Mouse (Mus musculus) kidney, adult 9 months (tissue): ENCODE data around the gene Zfp597.

Source experiments
- DNase-seq: peaks from one replicate; pipeline ENCODE4 v3.0.0; 2022

The Zfp597 gene

GRCm38 (mm10) chr16:3884201-3885064 is at the start of gene Zfp597, which contains the start of gene Gm20695:
Zfp597 (minus strand) TSS chr16:3884561.
Gm20695 (plus strand) TSS chr16:3884648.
- DNase-seq, result peak; percentile 95

- DNase-seq, result peak; percentile 86
These were observed 49.7 kb upstream of the Zfp597 start for GRCm38 (mm10) chr16:3934091-3934490.

- no peak for DNase-seq
These were observed 49.2 kb upstream of the Zfp597 start for GRCm38 (mm10) chr16:3933536-3933935.

- DNase-seq, result no peak
These were observed 44.8 kb upstream of the Zfp597 start for GRCm38 (mm10) chr16:3929151-3929550.

DNA sequence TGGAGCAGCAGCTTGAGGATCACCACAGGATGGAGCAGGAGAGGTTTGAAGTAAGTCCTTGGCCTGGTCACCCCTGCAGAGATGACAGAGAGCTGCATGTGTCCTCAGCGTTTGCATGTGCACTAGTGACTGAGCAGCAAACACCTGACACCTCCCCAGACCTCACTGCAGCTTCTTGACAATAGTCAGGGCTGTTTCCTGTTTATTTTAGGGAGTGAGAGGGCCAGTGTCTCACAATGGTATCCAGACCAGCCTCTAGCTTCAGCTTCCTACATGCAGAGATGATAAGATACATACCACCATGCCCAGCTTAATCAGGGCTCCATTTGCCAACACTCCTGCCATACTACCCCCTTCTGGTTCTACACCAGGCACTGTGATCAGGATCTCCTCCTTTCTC is 44.2 kb upstream of the Zfp597 start:
- DNase-seq, result no peak

DNA sequence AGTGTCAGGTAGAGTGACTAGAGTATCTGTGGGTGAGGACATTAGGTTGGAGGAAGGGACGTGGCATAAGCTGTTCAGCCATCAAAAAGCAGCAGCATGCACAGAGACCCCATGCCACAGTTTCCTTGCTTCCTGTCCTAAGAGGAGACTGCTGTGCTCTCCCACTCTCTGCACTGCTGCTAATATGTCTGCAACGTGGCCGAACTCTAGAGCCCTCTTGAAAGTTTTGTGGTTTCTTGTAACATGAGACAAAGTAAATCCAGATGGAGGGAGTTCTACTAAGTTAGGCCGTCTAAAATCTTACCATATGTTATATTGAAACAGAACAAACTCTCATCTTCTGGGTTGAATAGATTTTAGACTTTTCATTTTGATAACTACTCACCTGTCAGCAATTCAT is 39.6 kb upstream of the Zfp597 start:
- no peak for DNase-seq

DNA sequence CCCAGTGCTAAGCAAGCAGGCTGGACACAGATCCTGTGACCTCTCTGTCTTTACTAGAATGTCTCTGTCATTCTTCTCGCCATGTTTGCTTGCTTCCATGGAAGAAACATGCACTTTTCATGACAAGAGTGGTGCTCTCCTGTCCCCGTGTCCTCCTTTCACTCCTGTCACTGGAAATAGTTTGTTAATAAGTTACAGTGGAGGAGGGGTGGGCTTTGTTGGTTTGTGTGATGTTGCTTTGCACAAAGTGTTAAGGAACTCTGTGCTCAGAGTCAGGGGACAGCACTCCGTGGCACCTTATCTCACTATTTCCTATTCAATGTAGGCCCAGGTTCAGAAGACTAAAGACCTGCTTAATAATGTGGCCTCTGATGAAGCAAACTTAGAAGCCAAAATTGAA is 39.2 kb upstream of the Zfp597 start:
- DNase-seq, result no peak

DNA sequence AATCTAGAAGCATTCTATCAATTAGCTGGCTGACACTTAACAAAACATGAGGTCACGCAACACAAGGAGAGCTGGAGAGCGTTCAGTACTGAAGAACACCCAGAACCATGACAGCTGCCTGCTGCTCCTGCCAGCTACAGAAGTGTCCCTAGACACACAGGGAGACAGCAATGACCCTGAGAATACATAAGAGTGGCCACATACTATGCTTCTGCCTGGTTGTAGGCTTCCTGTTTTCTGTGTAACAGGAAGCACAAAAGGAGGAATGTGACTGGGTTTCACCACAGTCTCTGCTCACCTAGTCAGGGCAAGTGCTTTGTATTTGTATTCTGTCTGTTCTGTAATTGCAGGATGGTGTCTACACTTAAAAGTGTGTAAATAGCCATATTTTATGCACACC is 36.4 kb upstream of the Zfp597 start:
- DNase-seq, result no peak

DNA sequence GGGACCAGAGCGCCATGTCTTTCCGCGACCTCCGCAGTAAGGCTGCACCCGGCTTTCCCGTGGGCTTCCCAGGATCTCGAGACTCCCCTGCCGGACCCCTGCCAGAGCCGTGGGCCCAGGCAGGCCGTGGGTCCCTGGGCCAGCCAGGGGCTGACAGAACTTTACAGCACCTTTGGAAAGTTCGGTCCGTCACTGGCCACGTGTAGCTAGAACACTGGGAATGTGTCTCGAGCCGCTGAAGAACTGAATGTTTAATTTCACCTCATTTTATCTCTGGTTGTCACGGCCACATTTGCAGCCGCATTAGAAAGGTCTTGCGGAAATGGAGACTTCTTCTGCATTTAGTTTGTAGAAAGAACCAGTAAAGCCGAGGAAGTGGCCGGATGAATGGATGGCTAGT is 24.8 kb upstream of the Zfp597 start:
- DNase-seq, result no peak

DNA sequence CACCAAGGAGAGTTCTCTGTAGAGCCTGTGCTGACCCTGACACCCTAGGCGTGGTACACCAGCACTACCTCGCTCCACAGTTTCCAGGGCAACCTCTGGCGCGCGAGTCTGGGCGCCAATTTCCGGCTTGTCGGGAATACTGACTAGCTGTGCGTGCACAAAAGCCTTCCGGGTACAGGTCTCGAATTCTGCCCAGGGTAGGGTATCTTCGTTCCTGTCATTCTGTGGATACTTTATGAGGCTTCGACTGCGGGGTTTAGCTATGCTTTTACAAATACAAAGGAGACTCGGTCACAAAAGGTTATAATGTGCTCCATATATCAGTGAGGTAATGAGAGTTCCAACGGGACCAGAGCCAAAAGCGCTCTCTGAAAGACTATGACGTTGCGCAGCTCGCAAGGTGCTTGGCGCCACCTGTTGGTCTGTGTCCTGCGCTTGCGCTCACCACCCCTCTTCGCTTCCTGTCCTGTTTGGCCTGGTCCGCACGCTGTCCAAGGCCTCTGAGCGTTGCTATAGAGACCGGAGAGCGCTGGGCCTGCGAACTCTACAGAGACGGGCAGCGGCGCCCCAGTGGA is 24.3 kb upstream of the Zfp597 start, which contains the start of the genes 1700037C18Rik and Cluap1:
1700037C18Rik (minus strand) TSS at position 153 of the 575 bp plus-strand sequence.
Cluap1 (plus strand) TSS at position 265 of the 575 bp plus-strand sequence.
- peak; percentile 97 for DNase-seq

DNA sequence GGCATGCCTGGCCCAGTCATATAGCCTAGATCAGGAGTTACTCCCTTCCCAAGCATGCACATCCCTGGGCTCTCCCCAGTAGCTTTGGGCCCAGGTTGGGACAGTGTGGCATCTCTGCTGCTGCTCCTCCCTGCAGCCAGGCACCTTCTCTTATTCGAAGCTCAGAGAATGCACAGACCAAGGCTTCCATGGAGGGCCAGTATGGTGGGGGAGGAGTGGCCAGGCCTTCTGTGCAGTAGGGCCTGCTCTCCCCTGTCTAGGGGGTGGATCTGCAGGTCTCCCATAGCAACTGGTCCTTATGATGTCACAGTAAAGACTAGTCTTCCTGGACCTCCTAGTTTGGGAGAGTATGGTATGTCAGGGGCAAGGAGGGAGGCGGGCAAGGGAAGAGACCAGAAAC is 23.1 kb upstream of the Zfp597 start:
- DNase-seq, result no peak

DNA sequence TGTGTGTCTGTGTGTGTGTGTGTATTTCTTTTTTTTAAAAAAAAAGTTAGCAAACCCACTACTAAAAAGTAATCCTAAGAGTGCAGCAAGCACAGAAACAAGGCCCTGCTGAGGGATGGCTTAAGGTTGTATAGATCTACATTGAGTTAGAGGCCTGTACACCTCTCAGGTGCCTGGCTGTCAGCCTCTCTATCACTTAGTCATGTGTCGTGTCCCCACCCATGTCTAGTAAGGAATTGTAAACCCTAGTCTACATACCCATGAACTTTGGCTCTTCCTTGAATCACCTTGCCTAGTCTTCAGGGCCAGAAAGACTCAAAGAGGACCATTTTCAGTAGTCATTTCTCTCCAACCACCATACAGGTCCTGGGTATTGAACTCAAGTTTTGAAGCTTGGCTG is 12.2 kb upstream of the Zfp597 start:
- no peak for DNase-seq

- DNase-seq, result no peak
These were observed 11.7 kb upstream of the Zfp597 start for GRCm38 (mm10) chr16:3896046-3896445.

DNA sequence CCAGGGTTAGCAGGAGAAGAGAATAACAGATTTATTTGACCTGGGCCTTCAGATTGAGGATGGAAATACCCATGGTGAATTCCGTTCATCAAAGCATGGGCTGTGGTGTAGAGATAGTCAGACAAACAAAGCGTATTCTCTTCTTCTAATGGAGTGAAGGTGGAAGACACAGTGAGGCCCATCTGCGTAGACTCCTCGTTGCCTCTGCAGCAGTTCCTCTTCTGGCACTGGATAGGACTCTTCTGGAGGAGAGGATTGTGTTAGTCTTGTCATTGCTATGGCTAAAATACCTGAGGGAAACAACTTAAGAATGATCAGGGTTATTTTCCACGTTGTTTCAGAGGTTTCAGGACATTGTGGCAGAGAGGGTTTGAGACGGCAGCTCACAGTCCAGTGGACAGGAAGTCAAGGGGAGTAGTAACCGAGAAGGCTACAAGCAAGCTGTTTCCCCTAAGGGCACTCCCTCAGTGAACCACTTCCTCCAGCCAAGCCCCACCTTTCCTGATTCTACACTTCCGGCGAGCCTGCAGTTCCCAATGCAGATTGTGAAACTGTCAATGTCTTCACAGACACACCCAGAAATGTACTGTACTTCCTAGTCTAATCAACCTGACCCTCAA is 10.9 kb upstream of the Zfp597 start:
- peak; percentile 43 for DNase-seq

DNA sequence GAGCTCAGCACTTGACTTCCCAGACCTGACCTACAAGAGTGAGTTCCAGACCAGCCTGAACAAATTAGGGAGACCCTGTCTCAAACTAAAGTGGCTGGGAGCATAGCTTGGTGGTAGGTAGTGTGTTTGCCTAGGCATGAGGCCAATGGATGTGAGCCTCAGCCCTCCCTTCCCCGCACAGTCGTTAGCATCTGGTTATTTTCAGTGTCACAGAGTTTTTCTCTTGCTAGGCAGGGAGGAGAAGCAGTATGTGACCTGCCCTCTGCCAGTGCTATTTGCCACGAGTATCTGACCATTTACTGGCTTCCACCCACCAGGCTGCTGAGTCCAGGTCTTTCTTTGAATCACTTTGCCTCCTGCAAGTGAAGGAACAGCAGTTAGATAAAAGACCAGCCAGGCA is 9.4 kb upstream of the Zfp597 start:
- DNase-seq, result no peak

DNA sequence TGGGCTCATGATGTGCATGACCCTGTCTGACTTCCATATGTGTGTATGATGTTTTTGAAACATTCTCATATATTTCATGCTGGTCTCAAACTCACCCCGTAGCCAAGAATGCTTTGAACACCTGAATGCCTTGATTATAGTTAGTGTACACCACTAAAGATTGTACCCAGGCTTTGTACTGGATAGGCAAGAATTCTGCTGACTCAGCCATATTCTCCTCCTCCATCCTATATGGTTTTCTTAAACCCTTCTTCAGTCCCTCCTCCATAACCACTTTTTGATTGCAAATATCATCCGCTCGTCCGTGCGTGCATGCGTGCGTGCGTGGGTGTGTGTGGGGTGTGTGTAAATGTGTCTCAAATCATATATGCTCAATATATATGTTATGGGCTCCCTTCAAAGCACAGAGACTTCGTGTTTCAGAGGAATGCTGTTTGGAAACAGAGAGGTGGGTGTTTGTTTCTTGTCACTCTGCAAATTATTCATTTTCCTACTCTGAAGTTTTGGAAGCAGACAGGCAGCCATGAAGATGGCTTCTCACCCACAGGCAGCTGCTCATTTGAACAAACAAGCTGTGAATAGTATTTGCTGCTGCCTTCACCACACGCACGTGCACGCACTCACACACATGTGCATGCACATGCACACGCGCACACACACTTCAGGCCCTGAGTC is 7.4 kb upstream of the Zfp597 start:
- no peak for DNase-seq

DNA sequence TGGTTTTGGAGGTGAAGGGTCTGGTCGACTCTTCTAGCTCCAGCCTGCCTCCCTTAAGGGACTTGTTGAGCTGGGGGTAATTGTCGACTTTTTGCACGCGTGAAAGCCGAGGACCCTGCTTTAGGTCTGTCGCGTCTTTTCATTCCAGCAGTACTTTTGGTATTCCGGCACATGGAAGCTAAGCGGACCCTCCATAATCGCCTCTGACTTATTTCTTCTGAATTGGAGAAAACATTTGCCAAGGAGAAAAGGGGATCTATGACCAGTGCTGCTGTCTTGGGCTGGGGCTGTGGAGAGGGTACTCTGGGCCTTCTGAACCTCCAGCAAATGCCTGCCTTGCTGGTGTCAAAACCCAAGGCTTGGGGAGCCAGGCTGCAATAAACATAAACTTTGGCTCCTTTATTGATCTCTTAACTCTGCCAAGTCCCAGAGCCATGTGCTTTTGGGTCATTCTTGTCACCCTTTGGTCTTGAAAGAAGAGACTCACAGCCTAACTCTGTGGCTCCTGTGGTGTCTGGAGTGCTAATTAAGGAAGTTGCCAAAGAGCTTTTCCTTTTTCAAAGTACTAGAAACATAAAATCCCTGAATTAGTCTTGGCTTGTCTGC is 807 bp upstream of the Zfp597 start:
- peak; percentile 28 for DNase-seq

- DNase-seq, result no peak
These were observed 8.0 kb downstream of the Zfp597 start for GRCm38 (mm10) chr16:3876346-3876745.

DNA sequence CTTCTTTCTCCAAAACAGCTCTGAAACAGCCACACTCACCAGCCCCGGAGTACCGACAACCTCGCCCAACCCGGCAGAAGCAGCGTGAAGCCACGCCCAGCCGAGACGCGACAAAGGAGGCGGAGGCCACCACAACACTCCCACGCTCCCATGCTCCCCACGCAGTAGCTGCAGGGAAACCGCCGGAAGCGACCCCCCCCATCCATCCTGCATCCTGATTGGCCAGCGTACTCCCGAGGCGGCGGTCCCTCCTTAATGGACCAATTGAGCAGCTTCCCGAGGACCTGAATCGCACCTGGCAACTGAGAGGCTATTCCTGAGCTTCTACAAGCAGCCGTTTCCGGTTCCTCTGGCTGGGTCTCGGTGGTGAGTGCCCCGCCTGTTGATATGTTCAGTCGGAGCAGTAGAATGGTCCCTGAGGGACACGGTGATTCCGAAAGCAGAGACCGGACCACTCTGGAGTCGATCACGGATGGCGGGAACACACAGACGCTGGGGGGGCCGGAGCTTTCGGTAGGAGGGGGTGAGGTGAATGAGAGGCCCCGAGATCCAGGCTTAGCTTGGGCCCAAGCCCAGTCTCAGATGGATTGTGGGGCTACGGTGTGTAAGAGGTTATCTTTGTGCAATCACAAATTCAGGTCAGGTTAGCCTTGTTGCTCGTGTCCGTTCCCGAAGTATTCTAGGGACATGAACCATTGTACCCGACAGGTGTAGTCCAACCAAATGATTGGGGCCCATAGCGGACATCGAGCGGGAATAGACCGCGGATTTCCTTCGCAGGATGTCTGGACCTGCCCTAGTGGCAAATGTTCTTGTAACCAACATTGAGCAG is 11.9 kb downstream of the Zfp597 start, which contains the start of gene Naa60:
Naa60 (plus strand) TSS at position 160 of the 832 bp plus-strand sequence.
- peak; percentile 94 for DNase-seq

GRCm38 (mm10) chr16:3871815-3872214 is 12.5 kb downstream of the Zfp597 start:
- DNase-seq, result no peak

GRCm38 (mm10) chr16:3859254-3859653 is 25.1 kb downstream of the Zfp597 start:
- DNase-seq, result no peak

DNA sequence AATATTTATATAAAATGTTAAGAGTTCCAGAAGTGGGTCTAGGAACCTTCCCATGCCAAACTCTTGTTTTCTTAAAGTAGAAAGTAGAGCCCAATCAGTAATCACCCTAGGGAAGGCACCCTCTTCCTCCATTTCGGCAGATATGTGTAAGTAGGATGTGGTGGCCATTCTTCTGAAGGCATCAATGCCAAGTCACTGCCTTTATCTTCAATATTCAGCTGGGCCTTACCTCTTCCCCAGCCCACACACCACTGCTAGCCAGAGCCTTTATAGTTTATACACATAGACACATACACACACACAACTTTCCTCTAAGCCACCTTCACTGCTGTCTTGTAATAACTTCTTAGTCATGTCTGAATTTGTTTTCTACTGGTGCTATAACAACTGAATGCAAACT is 28.6 kb downstream of the Zfp597 start:
- DNase-seq, result no peak
